Mouse (Mus musculus) gastrocnemius, postnatal 36 days (tissue): Measurements from ENCODE around the gene Tprn. TPM values are rescaled to one million over a fixed set of nuclear protein-coding genes. Genes with fewer than 3 reads are reported as not detected.

ENCODE experiments used
- total RNA-seq, 2 experiments: library from RNA; stranded (reverse); gene quantifications; 2 replicates each; pipeline ENCODE4 v1.2.3; 2021

Tprn gene
- total RNA-seq, 2 experiments from 2014 or later, result 3.8 to 4.5 TPM

Other genes with a start within 250 kb of the Tprn start
- gene Nsmf, start 208.3 kb upstream of the Tprn start, total RNA-seq, result 10 to 100 TPM in 1 of 2 experiments, 1 to 10 TPM in 1; 7.9 to 10.7 TPM
- gene Entpd8, start 182.3 kb upstream of the Tprn start, total RNA-seq, result under 1 TPM in 1 of 2 experiments, not detected in 1; 0.23 TPM
- gene Noxa1, start 167.5 kb upstream of the Tprn start, total RNA-seq, result not detected
- 1 to 10 TPM; 5.9 to 6.7 TPM for gene Nrarp, start 81.9 kb upstream of the Tprn start, total RNA-seq
- gene Tor4a, start 65.7 kb upstream of the Tprn start, total RNA-seq, result 1 to 10 TPM in 1 of 2 experiments, under 1 TPM in 1; 0.54 to 1.2 TPM
- 10 to 100 TPM; 18.2 to 19.5 TPM for gene Nelfb, start 51.1 kb upstream of the Tprn start, total RNA-seq
- gene Stpg3, start 48.0 kb upstream of the Tprn start, total RNA-seq, result not detected
- not detected for gene Fam166a, start 43.9 kb upstream of the Tprn start, total RNA-seq
- 100 to 1,000 TPM; 189 to 229 TPM for gene Tubb4b, start 37.9 kb upstream of the Tprn start, total RNA-seq
- not detected for gene Slc34a3, start 28.3 kb upstream of the Tprn start, total RNA-seq
- not detected for gene Rnf224, start 25.8 kb upstream of the Tprn start, total RNA-seq
- under 1 TPM; 0.84 to 0.91 TPM for gene Rnf208, start 20.4 kb upstream of the Tprn start, total RNA-seq
- gene Cysrt1, start 20.2 kb upstream of the Tprn start, total RNA-seq, result not detected
- gene AL732309.1, start 15.8 kb upstream of the Tprn start, total RNA-seq, result 1 to 10 TPM in 1 of 2 experiments, under 1 TPM in 1; 0.39 to 1.1 TPM
- 10 to 100 TPM; 10.4 to 12.0 TPM for gene Tmem203, start 7.2 kb upstream of the Tprn start, total RNA-seq
- gene Ssna1, start 9.8 kb downstream of the Tprn start, total RNA-seq, result 10 to 100 TPM; 25.8 to 25.9 TPM
- gene Anapc2, start 9.9 kb downstream of the Tprn start, total RNA-seq, result 10 to 100 TPM; 27.0 to 27.8 TPM
- gene Tmem210, start 25.5 kb downstream of the Tprn start, total RNA-seq, result not detected
- gene Lrrc26, start 27.3 kb downstream of the Tprn start, total RNA-seq, result not detected
- not detected for gene Grin1, start 56.6 kb downstream of the Tprn start, total RNA-seq
- 10 to 100 TPM; 11.9 to 15.0 TPM for gene Man1b1, start 69.7 kb downstream of the Tprn start, total RNA-seq
- 10 to 100 TPM in 1 of 2 experiments, 1 to 10 TPM in 1; 8.7 to 11.9 TPM for gene Dpp7, start 93.7 kb downstream of the Tprn start, total RNA-seq
- 1 to 10 TPM; 2.2 to 3.4 TPM for gene Uap1l1, start 103.1 kb downstream of the Tprn start, total RNA-seq
- gene Sapcd2, start 109.7 kb downstream of the Tprn start, total RNA-seq, result under 1 TPM; 0.10 to 0.26 TPM
- 1 to 10 TPM; 7.2 to 9.5 TPM for gene Entpd2, start 133.3 kb downstream of the Tprn start, total RNA-seq
- gene Npdc1, start 136.7 kb downstream of the Tprn start, total RNA-seq, result 10 to 100 TPM; 14.2 to 17.6 TPM
- gene Fut7, start 160.6 kb downstream of the Tprn start, total RNA-seq, result not detected
- gene Abca2, start 166.1 kb downstream of the Tprn start, total RNA-seq, result 10 to 100 TPM; 12.3 to 16.5 TPM
- gene Clic3, start 194.2 kb downstream of the Tprn start, total RNA-seq, result under 1 TPM; 0.35 to 0.46 TPM
- gene Paxx, start 198.5 kb downstream of the Tprn start, total RNA-seq, result 10 to 100 TPM; 13.4 to 13.6 TPM
- gene Ptgds, start 207.4 kb downstream of the Tprn start, total RNA-seq, result under 1 TPM in 1 of 2 experiments, not detected in 1; 0.39 TPM
- gene Lcn12, start 231.3 kb downstream of the Tprn start, total RNA-seq, result not detected
- gene Fbxw5, start 238.1 kb downstream of the Tprn start, total RNA-seq, result 10 to 100 TPM; 75.3 to 83.6 TPM
- 1 to 10 TPM; 1.4 to 1.5 TPM for gene C8g, start 239.1 kb downstream of the Tprn start, total RNA-seq